Mouse (Mus musculus): ENCODE data around the gene Cuedc1.
"Not testable (repeated sequence)": the region's sequence is repeated elsewhere in the genome, so short reads cannot be mapped to it uniquely, and the experiment has no call there.

Cuedc1 gene

GRCm38 (mm10) chr11:88172601-88173325 is 74.9 kb downstream of the Cuedc1 start:
- no peak for DNase-seq (ENCODE audit: low spot score)

- DNase-seq (ENCODE audit: low spot score): no peak
Observed at GRCm38 (mm10) chr11:88173386-88174025, 75.6 kb downstream of the Cuedc1 start.

- no peak for DNase-seq (ENCODE audit: low spot score)
Observed at GRCm38 (mm10) chr11:88180467-88180958, 82.7 kb downstream of the Cuedc1 start.

DNA sequence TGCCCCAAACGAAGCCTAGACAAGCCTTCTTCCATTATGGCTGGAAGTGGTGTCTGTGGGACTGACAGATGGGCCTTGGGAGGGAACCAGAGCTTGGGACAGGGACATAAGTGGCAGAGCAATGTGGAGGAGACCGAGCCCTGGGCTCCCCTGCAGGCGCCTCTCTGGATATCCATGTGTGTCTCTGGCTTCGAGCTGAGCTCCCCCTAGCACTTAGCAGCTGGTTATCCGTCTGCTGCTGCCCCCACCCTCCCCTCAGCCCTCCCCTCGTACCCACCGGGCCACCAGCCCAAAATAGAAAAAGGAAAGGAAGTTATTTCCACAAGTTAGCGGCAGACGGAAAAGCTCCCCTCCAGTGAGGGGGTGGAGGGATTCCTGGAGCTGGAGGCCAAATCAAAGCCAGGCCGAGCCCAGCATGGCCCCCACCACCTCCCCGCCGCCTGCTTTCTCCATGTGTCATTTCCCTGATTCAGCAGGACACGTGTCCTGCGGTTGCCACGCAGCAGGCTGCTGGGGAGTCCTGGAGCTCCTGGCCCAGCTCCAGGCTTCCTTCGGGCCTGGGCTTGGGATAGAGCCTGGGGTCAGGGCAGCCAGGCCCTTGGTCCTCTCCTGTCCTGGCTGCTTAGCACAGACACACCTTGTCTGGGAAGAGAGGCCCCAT is 83.2 kb downstream of the Cuedc1 start:
- DNase-seq (ENCODE audit: low spot score): no peak

- DNase-seq (ENCODE audit: low spot score): no peak
Observed at GRCm38 (mm10) chr11:88184632-88185180, 86.8 kb downstream of the Cuedc1 start.

- DNase-seq (ENCODE audit: low spot score): no peak
Observed at GRCm38 (mm10) chr11:88186078-88186946, 88.5 kb downstream of the Cuedc1 start.

DNA sequence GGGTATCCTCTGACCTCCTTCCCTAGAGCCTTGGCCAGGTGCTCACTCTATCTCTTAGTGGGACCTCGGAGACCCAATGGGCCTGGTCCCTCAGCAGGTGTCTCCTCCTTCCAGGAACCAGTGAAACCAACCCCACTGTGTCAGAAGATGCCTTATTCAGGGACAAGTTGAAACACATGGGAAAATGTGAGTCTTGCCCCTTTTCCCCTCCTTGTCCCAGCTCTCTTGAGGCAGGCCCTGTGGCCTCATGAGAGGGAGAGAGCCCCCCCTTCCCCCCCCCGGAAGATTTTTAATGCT is 89.0 kb downstream of the Cuedc1 start:
- DNase-seq (ENCODE audit: low spot score): no peak

DNA sequence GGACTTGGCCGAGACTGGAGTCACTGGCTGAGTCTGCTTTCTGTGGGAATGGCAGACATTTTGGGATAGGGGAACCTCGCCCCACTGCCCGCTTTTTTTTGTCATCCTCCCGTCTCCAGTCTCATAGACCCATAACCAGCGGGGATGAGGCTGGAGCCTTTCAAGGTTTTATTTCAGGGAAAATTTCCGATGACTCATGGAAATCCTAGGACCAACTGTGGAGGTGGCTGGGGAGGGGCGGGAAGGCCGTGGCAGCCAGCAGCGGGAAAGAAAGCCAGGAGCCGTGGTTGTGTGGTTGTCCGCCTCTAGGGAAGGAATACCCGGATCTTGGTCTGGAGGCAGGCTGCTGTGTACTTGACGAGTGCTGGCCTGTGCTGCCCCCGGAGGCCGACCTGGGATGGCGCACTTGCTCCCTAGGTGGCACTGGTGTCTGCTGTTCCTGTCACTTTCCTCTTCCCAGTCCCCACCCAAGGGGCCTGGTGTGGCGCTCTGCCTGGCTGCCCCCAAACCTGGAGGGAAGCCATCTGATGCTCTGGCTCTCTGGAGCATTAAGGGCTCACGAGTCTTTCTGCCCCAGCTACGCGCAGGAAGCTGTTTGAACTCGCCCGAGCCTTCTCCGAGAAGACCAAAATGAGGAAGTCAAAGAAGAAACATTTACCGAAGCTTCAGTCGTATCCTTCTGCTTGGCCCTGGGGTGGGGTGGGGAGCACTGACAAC is 89.7 kb downstream of the Cuedc1 start:
- DNase-seq (ENCODE audit: low spot score): peak; percentile 79

DNA sequence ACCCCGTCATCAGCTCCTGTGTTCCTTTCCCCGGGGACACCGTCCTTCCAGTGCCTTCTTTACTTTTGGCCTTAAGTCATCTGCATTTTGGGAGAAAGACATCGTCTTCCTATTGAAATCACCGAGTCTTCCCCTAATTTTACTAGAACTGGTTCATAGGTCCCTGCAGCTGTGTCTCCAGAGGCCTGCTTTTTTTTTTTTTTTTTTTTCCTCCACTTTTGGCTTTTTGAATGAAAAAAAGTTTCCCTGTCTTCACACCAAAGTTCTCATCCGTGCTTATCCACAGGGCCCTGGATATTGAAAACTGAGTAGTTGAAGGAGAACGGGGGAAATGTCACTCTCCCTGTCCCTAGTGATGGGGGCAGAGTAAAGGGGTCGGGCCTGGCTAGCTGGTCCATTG is 90.4 kb downstream of the Cuedc1 start:
- DNase-seq (ENCODE audit: low spot score): no peak

DNA sequence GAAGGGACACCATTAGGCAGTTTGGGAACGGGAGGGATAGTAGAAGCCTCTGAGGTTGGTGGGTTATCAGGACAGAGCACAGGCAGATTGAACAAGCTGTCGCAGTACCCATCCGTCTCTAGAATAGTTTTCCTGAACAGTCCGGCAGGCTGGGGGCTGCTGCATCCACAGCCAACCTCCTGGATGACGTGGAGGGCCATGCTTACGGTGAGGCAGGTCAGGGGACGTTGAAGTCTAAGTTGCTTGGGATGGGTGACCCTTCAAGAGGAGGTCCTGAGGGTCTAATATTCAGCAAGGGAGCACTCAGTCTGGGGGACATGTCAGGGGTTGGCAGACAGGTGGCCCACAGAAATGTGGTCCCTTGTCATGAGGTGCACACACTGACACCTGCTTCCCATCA is 90.8 kb downstream of the Cuedc1 start:
- no peak for DNase-seq (ENCODE audit: low spot score)

DNA sequence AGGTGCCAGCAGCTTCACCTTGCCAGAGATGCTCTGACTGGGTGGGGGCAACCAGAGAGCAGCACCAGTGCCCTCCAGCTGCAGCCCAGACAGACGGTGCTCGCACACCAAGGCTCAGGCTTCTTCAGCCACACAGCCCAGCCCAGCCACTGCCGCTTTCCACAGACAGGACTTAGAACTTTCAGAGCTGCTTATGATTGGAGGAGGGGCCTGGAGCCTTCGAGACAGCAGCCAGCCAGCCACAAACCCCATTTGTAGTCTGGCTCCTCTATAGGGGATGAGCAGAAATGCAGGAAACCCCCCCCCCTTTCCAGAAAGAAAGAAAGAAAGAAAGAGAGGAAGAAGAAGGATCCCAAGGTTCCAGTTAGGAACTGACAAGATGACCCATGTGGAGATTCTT is 94.7 kb downstream of the Cuedc1 start:
- DNase-seq (ENCODE audit: low spot score): peak; percentile 67

GRCm38 (mm10) chr11:88193098-88193823 is 95.4 kb downstream of the Cuedc1 start:
- DNase-seq (ENCODE audit: low spot score): no peak

- DNase-seq (ENCODE audit: low spot score): peak; percentile 51
Observed at GRCm38 (mm10) chr11:88193824-88194696, 96.2 kb downstream of the Cuedc1 start.

- not testable (repeated sequence) for DNase-seq (ENCODE audit: low spot score)
Observed at GRCm38 (mm10) chr11:88195699-88196098, 97.8 kb downstream of the Cuedc1 start.

- DNase-seq (ENCODE audit: low spot score): peak; percentile 50
Observed at GRCm38 (mm10) chr11:88197153-88197576, 99.3 kb downstream of the Cuedc1 start.

GRCm38 (mm10) chr11:88198223-88198622 is 100.4 kb downstream of the Cuedc1 start:
- no peak for DNase-seq (ENCODE audit: low spot score)

DNA sequence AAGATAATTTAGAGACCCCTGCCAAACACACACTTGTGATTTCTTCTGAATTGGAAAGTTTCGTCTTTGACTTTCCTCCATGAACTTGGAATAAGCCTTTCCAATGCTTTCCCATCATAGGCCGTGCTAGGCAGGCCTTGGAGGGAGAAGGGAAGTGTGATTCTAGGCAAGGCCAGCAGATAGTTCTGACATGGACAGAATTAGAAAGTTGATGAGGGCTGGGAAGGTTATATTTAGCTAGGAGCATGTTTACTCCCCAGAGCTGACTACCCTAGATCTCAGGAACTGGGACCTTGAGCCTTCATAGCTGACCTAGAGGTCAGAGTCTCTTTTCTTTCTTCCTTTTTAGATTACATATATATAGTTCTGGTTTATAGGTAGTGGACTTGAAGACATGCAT is 103.3 kb downstream of the Cuedc1 start:
- DNase-seq (ENCODE audit: low spot score): no peak

GRCm38 (mm10) chr11:88202077-88202476 is 104.2 kb downstream of the Cuedc1 start:
- no peak for DNase-seq (ENCODE audit: low spot score)

GRCm38 (mm10) chr11:88203712-88204532 is 106.1 kb downstream of the Cuedc1 start, which contains the start of gene Mrps23:
Gene Mrps23 (plus strand): TSS chr11:88204388.
- peak; percentile 92 for DNase-seq (ENCODE audit: low spot score)
